Mouse (Mus musculus) C2C12 (cell line): ENCODE results near the gene Pef1.

Experiments used
- CEBPB ChIP-seq: IDR thresholded peaks from one replicate; pipeline ENCODE4 v1.6.1; 2011; ENCODE audit warnings: low read depth, mild to moderate bottlenecking, control low read depth, moderate library complexity
- CTCF ChIP-seq: IDR thresholded peaks from one replicate; pipeline ENCODE4 v1.5.1; 2011; ENCODE audit not compliant: control insufficient read depth, insufficient read depth, insufficient read length
- MAX ChIP-seq: IDR thresholded peaks from one replicate; pipeline ENCODE4 v1.6.1; 2011; ENCODE audit warnings: mild to moderate bottlenecking, control low read depth
- MYOG ChIP-seq: IDR thresholded peaks from one replicate; pipeline ENCODE4 v1.6.1; 2011; ENCODE audit not compliant: control insufficient read depth, insufficient read length; ENCODE audit errors: extremely low read depth
- USF1 ChIP-seq: IDR thresholded peaks from one replicate; pipeline ENCODE4 v1.6.1; 2011; ENCODE audit warnings: low read depth, mild to moderate bottlenecking, control low read depth, moderate library complexity

DNA sequence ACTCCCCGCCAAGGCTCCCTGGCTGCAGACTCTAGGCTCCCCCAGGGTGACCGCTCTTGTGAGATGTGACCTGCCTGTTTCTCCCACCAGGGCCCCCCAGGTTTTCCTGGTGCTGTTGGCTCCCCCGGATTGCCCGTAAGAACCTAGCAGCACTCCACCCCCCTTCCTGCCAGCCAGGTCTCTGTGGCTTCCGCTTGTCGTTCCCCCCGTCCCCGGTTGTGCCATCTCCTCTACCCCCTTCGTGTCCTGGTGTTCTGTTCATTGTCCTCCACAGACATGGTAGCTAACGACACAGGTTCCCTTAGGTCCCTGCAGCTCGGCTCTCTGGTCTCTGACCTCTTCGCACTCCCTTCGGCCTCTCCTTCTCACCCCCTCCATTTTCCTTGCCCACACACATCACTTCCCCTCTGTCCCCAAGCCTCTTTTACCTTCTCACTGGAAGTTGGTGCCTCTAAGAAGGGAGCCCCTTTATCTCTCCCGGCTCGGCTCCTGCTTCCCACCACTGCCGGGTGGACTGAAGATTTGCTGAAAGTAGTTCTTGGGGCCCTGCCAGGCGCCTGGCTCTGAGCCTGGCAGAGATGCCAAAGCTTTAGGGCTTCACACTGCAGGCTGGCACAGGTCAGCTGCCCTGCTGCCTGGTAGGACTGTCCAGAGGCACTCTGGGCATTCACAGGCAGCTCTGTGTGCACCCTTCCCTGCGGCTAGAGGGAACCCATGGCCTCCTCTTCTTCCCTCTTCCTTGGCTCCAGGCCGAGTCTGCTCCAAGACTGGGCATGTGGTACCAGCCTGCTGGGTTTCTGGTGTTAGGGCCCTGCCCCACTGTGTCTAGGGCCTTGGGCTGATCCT is 20.8 kb upstream of the Pef1 start:
- TF ChIP-seq CTCF, result no peak
- TF ChIP-seq MAX, result no peak
- no peak for TF ChIP-seq USF1
- no peak for TF ChIP-seq CEBPB
- no peak for TF ChIP-seq MYOG
